Mouse (Mus musculus): ENCODE data around the gene Uqcr10.

- no peak for TF ChIP-seq POLR2A (IDR thresholded peaks at IDR 0.05; ENCODE audit: control insufficient read depth, extremely low read depth, insufficient read depth, low read length, poor library complexity)
- no peak for TF ChIP-seq CTCF (IDR thresholded peaks at IDR 0.05; ENCODE audit: borderline replicate concordance, control insufficient read depth, extremely low read depth, insufficient read depth, low read length, poor library complexity)
These were observed 48.7 kb upstream of the Uqcr10 start for GRCm38 (mm10) chr11:4752836-4753235.

Data from thymus, adult 2 months (tissue).